Mouse (Mus musculus) erythroblast, embryonic 14.5 days (primary cell): ENCODE data around the gene Srpx.

Source experiments
- GATA1 ChIP-seq: IDR thresholded peaks from 2 replicates; pipeline ENCODE4 v1.6.1; 2012; ENCODE audit warnings: low read length, inconsistent platforms, mixed read lengths
- TAL1 ChIP-seq: IDR thresholded peaks from 3 replicates; pipeline ENCODE4 v1.6.1; 2012; ENCODE audit warnings: low read length, inconsistent platforms, mixed read lengths

DNA sequence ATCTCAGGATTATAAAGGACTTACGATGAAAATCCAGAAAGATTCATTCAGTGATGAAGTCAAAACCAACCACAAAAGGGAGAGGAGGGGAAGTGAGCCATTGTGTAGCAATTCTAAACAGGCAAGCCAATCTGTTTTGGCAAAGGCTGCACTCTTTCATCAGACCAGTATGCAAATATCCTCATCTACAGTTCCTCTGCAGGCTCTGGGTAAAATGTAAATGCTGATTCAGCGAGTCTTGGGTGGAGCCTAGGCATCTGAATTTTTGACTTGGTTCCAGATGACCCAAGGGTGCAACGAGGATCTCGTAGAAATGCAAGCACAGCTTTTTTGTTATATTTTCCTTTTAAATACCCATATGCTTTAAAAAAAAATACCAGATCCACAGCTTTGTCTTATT, 9.0 kb downstream of the Srpx start:
- TF ChIP-seq TAL1, result no peak
- TF ChIP-seq GATA1, result no peak
